Mouse (Mus musculus) right cerebral cortex, adult 2 months (tissue): ENCODE data around the gene Eef1akmt3.

Source experiments
- DNase-seq, 2 experiments: peaks; one replicate each; pipeline ENCODE4 v3.0.0; 2021 to 2022; ENCODE audit warnings: low spot score in 2 of 2

The Eef1akmt3 gene

DNA sequence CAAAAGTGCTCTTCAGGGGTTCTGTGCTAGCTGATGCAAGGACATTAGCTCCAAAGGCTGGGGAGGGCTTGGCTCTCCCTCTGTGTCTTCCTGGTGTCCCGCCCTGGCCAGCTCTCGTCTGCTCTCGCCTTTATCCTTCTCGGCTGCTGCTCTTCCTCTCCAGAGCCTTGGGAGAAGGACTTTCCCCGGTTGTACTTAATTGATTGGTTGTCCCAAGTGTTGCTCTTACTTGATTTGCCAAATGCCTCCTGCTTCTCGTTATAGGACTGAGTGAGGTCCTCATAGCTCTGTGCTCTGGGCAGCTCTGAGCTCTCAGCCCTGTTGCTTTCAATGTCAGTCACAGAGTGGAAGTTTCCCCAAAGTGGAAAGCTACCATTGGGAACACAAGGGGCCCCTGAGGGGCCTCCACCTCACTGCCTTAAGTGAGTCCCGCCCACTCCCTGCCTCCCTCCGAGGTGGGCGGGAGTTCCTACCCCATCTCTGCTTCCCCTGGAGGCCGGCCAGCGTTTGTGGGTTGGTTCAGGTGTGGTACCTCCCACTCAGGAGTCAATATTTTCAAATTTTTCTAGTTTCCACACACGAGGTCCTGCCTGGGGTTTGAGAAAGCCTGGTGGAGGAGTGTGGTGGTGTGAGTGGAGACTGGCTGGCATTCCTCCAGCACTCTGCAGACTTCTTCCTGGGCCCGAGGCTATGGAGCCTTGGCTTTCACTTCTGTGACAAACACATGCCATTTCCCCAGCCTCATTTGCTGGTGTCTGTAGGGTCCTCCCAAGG is 43.8 kb downstream of the Eef1akmt3 start:
- DNase-seq, result no peak

DNA sequence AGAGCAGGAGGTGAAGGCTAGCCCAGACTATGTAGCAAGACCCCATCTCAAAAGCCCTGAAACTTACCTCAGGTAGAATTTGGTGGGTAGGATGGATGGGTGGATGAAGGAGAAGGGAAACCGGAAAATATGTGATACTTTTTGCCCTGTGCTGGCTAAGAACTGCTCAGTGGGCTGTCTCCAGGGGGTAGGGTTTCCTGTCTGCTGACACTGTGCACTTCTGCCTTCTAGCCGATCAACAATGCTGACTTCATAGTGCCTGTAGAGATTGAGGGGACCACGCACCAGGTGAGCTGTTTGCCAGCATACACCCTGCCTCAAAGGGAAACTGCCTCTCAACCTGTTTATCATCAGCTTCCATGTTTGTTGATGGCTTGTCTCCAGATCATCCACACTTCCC is 47.7 kb downstream of the Eef1akmt3 start:
- no peak for DNase-seq

DNA sequence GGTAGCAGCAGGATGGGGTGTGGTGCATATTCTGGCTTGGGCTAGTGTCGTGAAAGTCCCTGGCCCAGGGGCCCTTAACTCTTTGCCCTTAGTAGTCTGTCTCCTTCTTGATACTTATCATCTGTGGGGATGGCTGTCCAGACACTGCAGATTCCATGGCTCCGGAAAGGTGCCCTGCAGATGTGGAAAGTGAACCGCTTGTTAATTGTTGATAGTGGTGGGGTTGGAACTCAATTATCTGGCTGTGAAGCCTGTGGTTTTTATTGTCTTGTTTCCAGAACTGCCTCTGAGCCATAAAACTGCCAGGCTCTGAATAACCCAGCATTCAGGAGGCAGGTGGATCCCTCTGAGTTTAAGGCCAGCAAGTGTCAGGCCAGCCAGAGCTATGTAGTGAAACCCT is 49.6 kb downstream of the Eef1akmt3 start:
- no peak for DNase-seq

DNA sequence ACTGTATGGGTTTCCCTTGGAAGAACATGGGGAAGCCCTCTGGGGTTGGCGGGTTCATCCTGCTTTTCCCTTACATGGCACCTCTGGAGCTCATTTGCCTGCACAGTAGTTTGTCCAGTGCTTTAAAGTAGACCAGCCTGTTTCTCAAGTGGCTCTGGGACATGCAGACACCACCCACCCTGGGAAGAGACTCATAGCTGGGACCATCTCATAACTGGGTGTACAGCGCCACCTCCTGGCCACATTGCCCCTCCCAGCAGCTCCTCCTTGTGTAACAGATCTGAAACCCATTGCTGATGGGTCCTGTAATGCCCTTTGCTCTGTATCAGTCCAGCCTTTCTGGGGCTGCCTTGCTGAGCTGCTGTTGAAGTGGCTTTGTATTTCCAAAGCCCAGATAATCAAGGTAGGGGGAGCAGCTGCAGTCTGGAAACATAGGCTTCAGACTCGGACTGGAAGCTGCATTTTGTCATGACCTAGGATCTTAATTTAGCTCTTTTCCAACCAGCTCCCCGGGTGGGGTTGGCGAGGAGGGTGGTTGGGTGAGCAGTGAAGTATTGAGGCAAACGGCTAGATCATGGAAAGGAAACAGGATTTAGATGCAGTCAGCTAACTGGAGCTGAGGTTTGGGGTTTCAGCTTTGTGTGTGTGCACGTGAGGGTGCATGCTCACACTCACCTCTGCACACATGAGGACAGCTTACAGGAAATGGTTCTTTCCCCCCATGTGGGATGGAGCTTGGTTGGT is 50.8 kb downstream of the Eef1akmt3 start:
- DNase-seq, result peak; percentile 80 to 88

GRCm38 (mm10) chr10:126988513-126989165 is 52.7 kb downstream of the Eef1akmt3 start:
- no peak for DNase-seq

DNA sequence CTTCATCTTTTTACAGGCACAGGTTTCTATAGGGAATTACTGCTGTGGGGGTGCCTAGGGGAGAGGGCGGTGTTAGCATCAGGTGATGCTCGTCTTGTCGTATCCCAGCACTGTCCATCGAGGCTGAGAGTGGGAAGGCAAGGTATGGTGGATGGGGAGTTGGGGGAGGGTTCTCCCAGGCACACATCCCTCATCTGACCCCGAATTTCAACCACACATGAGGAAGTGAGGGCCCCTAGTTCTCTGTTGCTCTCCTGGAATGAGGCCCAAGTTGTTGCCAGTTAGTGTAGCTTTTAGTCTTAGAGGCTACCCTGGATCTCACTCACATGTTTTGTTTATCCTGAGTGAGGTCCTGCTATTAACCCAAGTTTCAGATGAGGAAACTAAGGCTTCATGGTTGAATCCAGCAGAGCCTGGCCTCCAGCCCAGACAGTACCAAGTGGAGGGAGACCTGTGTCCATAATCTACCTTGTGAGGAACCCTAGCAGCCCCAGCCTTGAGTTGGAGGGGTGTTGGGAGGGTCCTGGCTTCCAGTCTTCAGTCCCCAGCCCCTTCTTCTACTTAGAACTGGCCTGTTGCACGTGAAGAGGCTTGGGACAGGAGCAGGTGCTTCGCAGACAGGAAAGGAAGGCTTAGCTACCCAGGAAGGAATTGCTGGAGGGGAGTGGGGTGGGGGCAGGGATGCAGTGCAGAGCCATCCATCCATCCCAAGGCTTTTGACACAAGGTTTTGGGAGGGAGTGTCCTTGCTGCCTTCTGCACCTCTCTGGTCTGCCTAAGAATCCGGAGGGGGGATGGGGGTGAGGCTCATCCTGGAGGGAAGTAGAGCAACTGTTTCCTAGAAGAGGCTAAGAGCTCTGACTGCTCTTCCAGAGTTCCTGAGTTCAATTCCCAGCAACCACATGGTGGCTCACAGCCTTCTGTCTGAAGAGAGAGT is 53.9 kb downstream of the Eef1akmt3 start:
- DNase-seq, result no peak

GRCm38 (mm10) chr10:126986541-126986961 is 54.8 kb downstream of the Eef1akmt3 start:
- DNase-seq, result peak; percentile 59 to 69

GRCm38 (mm10) chr10:126985579-126985978 is 55.7 kb downstream of the Eef1akmt3 start:
- no peak for DNase-seq

- no peak for DNase-seq
Measured at GRCm38 (mm10) chr10:126985127-126985526, 56.2 kb downstream of the Eef1akmt3 start.

DNA sequence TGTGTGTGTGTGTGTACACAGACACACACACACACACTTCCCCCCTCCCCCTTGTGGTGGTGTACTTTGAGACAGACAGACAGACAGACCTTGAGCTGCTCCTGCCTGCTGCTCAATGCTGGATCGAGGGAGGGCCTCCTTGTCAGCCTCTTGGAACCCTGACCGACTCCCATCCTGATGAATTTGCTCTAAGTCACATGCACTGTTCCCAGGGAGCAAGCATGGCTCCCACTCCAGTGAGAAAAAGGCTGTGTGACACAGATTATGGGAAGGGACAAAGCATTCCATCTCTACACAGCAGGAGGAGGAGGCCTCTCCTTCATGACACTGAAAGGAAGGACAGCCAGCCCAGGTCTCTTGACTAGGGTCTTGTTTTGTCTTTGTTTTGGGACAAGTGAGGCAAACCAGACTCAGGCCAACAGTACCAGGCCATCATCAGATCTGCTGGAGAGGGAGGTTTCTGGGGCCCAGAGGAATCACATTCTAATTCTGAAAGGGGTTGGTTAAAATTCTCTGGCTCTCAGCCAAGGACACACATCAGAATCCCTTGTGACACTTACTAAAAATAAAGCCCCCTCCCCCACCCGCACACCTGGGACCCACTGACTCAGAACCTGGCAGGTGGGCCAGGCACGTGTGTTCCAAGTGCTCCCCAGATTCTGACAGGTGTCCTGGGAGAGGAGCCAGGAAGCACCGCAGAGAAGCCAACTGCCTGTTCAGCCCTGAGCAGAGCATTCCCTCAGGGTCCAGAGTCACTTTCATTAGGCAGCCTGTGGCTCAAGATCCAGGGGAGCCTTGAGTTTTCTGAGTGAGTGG is 56.9 kb downstream of the Eef1akmt3 start:
- DNase-seq, result no peak

DNA sequence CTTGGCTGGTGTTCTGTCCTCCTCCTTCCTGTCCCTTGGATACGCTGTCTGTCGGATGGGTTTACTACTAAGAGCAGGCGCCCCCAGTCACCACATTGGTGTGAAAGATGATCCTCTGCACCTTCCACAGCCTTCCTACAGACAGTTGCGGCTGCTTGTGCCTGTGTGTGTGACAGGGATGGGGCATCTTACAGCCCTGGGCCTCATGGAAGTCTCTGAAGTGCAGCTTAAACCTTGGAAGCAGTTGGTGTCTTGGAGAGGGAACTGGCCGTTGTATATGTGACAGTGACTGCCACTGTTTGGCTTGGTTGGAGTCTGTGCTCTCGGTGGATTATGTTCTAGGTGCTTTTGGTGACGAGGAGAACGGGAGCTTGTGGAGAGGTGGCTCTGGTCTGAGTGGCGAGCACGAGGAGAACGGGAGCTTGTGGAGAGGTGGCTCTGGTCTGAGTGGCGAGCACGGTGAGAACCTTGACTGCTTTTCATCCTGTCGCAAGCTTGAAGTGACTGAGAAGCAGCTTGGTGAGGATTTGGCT is 58.1 kb downstream of the Eef1akmt3 start:
- DNase-seq, result no peak

DNA sequence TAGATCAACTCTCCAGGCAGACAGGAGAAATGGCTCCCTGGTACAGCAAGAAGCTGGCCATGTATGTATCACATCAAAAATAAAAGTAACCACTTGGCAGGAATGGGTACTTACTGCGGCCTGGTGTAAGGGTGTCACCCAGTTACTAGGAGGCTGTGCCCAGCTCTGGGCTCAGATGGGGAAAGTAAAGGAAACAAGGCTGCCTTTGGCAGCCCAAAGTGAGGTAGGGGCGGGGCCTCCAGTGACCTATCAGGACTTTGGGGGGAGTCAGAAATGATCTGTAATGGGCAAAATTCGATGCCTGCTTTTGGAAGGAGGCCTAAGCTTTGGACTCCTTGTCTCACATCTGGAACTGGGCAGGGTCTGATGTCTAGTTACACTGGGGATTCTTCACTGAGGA is 59.6 kb downstream of the Eef1akmt3 start:
- DNase-seq, result no peak
